Mouse (Mus musculus): ENCODE data around the gene Col6a1.
"Not testable (repeated sequence)": the region's sequence is repeated elsewhere in the genome, so short reads cannot be mapped to it uniquely, and the experiment has no call there.

Gene Col6a1

DNA sequence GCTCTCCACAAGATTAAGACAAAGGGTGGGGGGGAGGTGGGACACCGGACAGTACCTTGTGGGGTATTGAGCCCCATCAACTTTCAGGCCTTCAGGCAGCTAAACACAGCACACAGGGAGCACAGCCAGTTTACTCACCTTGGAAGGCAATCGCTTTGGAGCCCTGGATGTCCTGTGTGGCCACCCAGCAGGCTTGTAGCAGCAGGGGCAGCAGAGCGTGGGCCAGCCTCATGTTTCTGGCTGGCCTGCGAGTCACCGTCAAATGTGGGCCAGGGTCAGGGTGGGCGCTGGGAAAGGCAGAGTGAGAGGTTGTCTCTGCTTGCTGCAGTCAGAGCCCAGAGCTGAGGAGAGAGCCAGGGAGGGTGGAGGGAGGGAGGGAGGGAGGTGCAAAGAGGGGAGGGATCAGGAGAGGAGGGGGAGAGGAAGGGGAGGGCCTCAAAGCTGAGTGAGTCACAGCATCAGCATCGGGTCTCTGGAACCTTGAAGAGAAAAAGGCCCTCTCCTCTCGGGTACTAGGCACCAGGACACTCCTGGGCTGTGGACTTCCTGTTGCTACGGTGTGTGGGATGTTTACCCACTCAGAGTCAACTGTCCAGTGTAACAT is at the start of gene Col6a1:
Col6a1 (minus strand) TSS at position 487 of the 604 bp plus-strand sequence.
- no peak for DNase-seq

DNA sequence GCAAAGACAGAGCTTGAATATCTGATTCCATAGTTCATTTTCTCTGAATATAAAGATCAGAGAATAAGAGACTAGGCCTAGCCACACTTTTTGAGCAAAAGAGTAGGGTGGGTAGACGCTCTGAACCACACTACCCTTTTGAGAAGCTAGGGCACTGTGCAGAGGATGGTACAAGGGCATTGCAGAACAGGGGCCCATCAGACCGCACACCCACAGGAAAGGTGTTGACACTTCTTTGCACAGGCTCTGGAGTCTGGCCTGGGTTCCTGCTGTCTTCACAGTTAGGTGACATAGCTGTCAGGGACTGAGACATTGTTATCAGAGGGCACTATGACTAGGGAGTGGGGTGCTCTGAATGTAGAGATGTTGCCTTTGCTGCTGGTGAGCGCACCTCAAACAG is 45.7 kb upstream of the Col6a1 start:
- no peak for DNase-seq

GRCm38 (mm10) chr10:76771086-76771485 is 45.1 kb upstream of the Col6a1 start:
- peak; percentile 5 for DNase-seq

DNA sequence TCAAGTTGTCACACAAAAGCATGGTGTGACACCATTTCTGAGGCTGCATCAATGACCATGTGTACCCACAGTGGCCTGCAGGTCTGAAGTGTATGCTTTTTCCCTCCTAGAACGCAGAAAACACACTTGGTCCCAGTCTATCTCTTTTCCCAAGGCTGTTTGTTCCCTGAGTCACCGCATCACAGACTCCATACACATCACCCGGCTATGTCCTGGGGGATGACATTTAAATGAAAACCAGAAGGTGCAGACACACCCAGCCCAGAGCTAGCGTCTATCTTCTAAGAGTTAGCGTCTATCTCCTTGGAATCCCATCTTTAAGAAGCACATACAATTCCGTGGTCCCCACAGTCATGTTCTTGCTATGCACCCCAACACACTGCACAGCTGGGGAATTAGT is 43.6 kb upstream of the Col6a1 start:
- DNase-seq, result no peak

DNA sequence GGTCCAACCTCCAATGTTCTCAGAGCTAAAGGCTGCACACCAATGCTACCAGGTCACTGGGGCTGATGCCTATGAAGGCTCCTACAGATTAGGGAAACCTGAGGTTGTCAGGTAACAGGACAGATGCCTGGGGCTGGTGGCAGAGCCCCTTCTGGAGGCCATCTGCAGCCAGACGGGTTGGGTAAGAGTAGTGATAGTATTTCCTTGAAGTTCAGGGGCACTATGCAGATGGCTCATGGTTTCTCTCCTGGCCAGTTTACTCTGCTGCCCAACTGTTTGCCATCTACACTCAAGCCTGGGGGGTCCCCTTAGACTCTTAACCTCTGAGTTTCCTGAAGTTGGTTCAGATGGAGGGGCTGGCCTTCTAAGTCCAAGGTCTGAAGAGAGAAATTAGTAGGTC is 40.2 kb upstream of the Col6a1 start:
- no peak for DNase-seq

DNA sequence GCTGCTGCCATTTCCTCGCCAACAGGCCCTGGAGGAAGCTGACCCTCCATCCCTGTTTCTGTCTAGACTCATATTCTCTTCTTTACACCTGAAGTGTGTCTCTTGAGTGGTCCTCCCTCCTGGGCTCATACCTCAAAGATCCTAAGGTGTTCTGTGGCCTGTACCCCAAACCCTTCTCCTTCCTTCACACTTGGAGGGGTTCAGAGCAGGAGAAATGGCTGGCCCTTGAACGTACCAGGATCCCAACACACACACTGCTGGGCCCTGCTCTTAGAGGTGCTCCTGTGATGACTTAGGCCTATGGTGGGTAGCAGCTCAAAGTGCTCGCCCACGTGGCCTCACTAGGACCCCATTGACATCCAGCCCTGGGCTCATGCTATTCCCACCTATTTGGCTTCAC is 39.0 kb upstream of the Col6a1 start:
- no peak for DNase-seq

DNA sequence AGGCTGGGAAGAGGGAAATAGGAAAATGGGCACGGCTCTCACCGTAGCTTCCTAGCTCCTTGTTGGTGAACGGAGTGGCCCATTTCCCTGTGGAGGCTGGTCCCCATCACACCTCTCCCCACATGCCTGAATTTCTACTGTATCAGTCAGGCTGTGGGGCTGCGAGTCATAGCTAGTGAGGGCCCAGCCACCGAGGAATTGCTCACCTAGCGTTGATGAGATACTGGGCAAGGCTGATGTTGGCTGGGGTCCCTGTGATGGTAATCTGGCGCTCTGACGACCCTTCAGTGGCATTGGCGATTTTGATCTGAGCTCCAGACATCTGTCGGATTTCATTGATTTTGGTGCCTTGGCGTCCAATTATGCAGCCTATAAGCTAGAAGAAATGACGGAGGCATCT is 37.0 kb upstream of the Col6a1 start:
- DNase-seq, result no peak

- DNase-seq, result no peak
Observed at GRCm38 (mm10) chr10:76762411-76762810, 36.4 kb upstream of the Col6a1 start.

GRCm38 (mm10) chr10:76759878-76760277 is 33.9 kb upstream of the Col6a1 start:
- no peak for DNase-seq

DNA sequence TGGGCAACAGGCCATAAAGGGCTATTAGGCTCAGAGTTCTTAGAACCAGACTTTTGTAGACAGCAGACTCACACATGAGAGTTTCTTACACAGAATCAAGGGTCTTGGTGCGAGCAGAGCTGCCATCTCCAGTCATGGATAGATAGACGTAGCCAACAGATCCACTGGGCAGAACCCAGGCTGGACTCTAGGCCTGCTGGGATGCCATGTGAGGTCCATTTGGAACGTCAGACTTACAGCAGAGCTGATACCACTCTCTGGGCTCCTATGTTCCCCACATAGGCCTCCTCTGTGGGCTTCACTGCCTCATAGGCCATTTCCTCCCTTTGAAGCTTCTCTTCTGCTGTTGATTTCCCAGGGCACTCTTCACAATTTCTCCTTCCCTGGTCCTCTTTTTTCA is 27.7 kb upstream of the Col6a1 start:
- DNase-seq, result no peak

DNA sequence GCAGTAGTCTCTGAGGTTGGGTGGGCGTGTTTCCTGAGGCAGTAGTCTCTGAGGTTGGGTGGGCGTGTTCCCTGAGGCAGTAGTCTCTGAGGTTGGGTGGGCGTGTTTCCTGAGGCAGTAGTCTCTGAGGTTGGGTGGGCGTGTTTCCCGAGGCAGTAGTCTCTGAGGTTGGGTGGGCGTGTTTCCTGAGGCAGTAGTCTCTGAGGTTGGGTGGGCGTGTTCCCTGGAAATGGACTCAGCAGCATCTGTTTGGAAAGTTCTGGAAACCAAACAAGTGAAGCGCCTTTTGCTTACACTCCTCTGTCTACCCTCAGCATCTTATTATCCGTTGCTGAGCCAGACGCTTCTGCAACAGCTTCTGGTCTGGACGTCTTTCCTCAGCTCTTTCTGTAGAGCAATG is 18.3 kb upstream of the Col6a1 start:
- not testable (repeated sequence) for DNase-seq

- no peak for DNase-seq
Observed at GRCm38 (mm10) chr10:76736764-76737163, 10.8 kb upstream of the Col6a1 start.

DNA sequence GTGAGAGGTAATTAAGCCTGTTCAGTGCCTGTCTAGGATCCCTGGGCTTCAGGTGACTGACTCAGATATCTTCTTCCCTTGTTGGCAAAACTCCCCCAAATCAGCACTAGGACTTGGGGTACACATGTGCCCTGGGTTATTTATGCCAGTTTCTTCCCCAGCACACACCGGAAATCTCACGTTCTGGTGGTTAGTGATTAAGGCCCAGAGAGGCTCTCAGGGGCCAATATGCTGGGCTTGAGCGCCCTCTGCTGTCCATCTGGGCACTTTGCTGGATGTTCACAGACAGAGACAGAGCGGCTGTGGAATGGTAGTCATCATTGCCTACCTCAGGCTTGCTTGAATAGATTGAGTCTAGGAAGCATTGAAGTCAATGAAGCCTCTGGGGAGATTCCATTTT is 9.0 kb upstream of the Col6a1 start:
- peak; percentile 64 for DNase-seq

- DNase-seq, result no peak
Observed at GRCm38 (mm10) chr10:76733677-76734068, 7.7 kb upstream of the Col6a1 start.

GRCm38 (mm10) chr10:76732881-76733676 is 7.1 kb upstream of the Col6a1 start:
- peak; percentile 28 for DNase-seq

GRCm38 (mm10) chr10:76732391-76732790 is 6.4 kb upstream of the Col6a1 start:
- no peak for DNase-seq

GRCm38 (mm10) chr10:76731621-76732239 is 5.8 kb upstream of the Col6a1 start:
- no peak for DNase-seq

GRCm38 (mm10) chr10:76729631-76730620 is 4.0 kb upstream of the Col6a1 start:
- DNase-seq, result no peak

DNA sequence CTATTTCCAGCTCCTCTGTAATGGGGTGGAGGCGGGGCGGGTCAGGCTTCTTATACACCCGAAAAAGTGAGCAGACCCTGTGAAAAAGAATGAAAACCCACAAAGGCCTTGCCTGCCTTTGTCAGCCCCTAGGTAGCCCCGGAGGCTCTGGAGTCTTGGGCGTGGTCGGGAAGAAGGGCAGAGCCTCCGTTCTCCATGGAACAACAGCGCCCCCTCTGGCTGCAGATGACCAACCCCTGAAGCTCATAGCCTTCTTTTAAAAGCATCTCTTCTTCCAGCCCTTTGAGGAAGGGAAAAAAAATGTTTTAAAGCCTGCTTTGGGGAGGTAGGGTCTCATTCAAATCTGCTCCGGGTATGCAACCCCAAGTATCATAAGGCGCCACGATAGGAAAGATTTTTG is 2.4 kb upstream of the Col6a1 start:
- DNase-seq, result peak; percentile 16

- DNase-seq, result no peak
Observed at GRCm38 (mm10) chr10:76727301-76727700, 1.3 kb upstream of the Col6a1 start.

GRCm38 (mm10) chr10:76726866-76727265 is 898 bp upstream of the Col6a1 start:
- DNase-seq, result no peak

GRCm38 (mm10) chr10:76725097-76725496 is 871 bp downstream of the Col6a1 start:
- no peak for DNase-seq

DNA sequence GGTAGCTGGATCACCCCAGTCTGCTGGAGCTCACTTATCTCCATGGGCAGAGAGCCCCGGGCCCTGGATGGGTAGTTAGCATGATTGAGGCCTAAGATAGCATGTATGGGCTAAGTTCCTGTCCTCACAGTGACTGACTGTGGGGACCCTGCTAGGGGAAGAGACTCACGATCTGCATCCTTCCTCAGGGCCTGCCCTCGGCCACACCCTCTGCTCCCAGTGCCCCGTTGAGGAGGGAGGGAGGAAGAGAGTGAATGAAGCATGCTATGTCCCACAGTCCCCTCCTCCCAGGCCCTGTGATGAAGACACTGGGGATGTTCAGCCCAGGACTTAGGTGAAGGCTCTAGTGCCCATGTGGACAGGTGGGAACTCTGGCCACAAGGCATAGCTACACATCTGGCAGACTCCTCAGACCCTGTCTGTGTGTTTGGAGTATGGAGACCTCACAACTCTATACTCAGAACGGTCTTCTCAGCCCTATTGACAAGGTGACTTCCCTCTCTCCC is 1.7 kb downstream of the Col6a1 start:
- DNase-seq, result no peak
